Mouse (Mus musculus) adrenal gland, adult 2 months (tissue): ENCODE measurements around the gene Polr2b. TPM values are rescaled to one million over a fixed set of nuclear protein-coding genes. Genes with fewer than 3 reads are reported as not detected.
A peak's percentile ranks its signal among the peaks of the same experiment; 100 is the strongest.

Source experiments
- DNase-seq: peaks from one replicate; pipeline ENCODE4 v3.0.0; 2021
- long read RNA-seq: library from polyadenylated mRNA; stranded (forward); transcript quantifications from one replicate; pipeline ENCODE4 v2.0.0, GENCODE M21; 2021
- polyA plus RNA-seq: library from polyadenylated mRNA; depleted of rRNA; stranded (reverse); fragments of >200 nt; gene quantifications from 2 replicates; pipeline ENCODE4 v1.2.3, GENCODE M21; 2012; rRNA removed
- total RNA-seq, 2 experiments: library from RNA; stranded (reverse); gene quantifications; 2 replicates each; pipeline ENCODE4 v1.2.3; 2021

Gene Polr2b
- total RNA-seq (10 to 100 TPM; 67.5 to 95.1 TPM), polyA plus RNA-seq (20.7 and 37.6 TPM in 2 replicates)
- long read RNA-seq, full-length matches to known transcripts, result 69 of 80 reads
- long read RNA-seq, partial matches to known transcripts, result 5 of 80 reads
- long read RNA-seq, other reads (novel, unspliced or antisense), result 6 of 80 reads

DNA sequence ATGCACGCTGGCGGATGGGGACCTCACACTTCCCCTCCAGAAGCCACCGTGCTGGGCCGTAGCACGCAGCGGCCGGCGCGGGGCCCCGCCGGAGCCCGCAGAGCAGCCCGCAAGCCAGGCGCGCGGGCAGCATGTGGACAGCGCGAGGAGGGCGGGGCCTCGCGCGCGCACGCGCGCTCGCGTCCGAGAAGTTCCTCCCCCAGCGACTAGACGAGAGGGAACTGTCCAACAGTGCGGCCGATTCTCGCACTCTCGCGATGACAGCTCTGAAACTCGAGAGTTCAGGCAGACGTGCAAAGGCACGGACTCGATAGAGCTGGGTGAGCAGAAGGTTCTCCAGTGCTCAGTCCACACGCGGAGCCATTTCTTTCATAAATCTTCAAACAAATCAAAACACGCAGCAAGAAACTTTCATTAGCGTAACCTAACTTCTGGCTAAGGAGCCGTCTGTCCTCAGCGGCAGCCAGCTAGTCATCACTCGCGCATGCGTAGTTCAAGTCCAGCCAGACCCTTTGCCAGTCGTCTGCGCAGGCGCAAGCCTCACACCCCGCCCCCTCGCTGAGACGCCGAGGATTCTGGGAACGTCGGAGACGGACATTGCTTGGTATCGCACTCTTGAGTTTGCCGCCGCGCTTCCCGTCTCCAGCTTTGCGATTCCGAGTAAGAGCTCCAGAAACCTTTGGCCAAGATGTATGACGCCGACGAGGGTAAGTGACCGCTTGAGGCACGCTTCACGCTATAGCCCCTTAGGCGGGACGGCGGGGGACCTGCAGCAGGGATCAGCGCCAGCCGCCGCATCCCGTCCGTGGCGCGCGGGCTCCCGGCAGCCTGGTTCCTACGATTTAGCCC lies at the start of gene Polr2b, which contains the start of gene Noa1:
TSS of gene Polr2b (plus strand) at position 224 of the 849 bp plus-strand sequence.
TSS of gene Noa1 (minus strand) at position 161 of the 849 bp plus-strand sequence.
- DNase-seq, result peak; percentile 99

DNA sequence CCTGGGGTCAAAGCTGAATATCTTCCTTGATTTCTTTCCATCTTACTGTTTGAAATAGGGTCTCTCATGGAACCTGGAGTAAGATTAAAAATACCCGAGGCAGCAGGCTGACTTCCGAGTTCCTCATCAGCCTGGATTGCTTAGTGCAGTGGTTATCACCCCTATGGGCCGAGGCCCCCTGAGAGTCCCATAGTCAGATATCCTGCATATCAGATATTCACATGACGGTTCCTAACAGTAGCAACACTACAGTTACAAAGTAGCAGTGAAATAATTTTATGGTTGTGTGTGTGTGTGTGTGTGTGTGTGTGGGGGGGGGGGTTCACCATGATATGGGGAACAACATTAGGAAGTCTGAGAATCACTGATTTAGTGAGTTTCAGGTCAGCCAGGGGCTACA lies 48.8 kb upstream of the Polr2b start:
- DNase-seq, result no peak

DNA sequence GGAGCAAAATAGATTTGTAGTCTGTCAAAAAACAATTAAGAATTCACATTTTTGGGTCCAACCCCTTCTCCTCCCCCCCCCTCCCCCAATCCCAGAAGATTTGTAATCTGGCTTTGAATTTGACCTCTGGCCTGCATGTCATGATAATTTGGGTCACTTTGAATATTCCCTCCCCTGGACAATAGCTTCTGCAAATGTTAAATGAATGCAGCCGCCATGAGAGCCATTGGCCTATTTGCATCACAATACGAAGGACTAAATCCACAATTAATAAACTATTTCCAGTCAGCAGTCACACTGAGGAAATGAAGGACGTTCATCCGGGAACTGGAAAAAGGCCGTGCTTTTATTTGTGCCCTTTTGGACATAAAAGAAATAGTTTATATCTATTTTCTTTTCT lies 47.8 kb upstream of the Polr2b start:
- no peak for DNase-seq

DNA sequence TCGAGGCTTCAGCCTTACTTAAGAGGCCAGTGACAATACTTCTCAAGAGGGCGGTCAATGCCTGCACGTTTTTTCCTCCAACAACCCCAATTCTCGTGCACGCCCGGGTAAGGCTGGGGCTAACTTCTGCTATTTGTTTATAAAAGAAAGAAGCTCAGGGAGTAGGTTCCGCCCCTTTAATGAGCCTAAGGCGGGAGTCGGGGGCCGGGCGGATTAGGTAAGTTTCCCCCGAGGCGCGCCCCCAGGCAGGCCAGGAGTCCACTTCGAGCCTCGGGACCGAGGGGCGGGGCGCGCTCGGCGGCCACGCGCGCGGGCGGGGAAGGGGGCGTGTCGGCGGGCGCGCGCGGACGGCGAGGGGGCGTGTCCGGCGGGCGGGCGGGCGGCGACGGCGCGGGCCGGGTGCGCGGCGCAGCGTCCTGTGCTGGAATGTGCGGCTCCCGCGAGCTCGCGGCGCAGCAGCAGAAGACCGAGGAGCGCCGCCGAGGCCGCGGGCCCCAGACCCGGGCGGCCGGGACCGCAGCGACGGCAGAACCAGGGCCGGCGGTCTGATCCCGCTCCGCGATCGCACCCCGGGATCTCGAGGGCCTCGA lies 44.8 kb upstream of the Polr2b start, which contains the start of gene Rest:
TSS of gene Rest (plus strand) at position 411 of the 590 bp plus-strand sequence.
- DNase-seq, result peak; percentile 91

DNA sequence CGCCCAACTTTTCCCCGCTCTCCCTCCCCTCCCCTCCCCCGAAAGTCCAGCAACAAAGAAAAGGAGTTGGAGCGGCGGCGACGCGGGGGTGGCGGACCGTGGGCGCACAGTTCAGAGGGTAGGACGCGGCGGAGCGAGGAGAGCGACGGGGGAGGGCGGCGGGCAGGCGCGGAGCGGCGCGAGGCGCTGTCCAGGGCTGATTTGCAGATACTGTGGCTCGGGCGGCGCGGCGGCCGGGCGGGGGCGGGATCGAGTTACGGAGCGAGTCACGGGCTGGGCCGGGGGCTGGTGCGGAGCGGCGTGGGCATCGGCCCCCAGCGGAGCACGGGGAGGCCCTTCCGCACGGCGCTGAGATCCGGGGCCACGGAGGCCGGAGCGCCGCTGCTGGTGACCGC lies 44.3 kb upstream of the Polr2b start:
- DNase-seq, result peak; percentile 88

DNA sequence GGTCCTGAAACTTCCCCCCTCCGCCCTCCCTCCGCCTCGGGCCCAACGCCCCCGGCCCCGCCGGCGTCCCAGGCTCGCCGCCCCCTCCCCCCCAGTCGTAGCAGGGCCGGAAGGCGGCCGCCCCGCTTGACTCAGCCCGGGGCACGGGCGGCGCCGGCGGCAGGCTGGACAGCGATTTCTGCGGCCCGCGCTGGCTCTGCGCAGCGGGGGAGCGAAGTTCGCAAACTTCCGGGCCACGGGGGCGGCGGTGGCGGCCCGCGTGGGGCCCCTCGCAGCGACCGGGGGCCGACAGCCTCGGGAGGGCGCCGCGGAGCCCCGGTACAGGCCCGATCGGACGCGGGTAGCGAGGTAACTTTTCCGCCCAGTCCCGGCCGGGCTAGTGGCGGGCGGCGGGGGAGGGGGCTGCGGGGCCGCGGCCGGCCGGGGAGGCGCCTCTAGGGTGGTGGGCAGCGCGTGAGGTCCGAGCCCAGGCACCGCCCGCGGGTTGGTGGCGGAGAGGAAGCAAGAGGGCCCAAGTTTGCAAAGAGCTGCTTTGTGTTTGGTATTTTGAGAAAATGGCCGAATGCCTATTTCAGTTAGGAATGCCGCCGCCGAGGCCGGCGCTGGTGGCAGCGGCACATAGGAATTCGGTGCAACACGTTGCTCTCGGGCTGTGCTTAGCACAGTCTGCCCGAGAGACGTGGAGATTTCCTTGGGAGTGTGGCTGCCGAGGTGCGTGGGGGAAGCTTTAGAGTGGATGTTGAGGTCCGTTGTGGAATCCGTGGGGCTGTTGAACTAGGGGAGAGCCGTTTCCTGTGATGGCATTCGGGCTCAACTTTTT lies 43.7 kb upstream of the Polr2b start:
- DNase-seq, result peak; percentile 81

DNA sequence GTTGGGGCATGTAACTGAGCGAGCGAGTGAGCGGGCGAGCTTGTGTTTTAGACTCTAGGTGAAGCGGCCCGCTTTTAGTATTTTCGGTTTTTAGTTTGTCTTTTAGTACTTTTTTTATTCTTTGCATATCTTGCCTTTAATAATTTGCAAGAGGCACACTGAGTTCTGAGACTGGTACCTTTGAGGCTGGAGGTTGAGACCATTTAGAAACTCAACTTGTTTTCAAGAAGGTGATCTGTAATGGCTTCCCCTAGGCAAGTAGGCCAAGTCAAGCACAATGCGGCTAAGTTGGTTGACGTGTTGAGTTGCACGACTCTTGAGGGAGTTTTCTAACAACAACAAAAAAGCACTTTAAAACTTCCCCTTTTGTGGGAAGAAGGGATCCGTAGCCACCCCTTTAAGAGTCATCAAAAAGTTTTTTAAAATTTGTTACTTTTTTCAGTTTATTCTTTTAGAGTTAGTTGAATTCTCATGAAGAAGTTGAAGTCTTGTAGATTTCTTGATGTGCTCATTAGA lies 43.0 kb upstream of the Polr2b start:
- DNase-seq, result no peak

DNA sequence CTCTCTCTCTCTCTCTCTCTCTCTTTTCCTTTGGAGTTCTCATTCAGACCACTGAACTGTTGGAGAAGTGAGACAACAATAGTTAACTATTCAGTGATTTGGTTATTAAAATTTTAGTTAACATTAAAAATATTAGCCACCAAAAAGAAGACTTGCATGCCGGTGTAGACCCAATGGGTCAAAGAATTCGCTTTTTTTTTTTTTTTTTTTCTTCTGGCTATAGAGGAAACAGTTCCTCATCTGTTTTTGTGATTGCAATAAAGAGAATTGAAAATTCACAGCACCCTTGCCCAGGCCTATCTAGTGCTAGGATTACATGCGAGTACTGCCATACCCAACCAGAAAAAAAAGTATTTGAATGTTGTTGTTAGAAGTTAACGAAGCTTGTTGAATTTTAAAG lies 42.5 kb upstream of the Polr2b start:
- DNase-seq, result no peak

DNA sequence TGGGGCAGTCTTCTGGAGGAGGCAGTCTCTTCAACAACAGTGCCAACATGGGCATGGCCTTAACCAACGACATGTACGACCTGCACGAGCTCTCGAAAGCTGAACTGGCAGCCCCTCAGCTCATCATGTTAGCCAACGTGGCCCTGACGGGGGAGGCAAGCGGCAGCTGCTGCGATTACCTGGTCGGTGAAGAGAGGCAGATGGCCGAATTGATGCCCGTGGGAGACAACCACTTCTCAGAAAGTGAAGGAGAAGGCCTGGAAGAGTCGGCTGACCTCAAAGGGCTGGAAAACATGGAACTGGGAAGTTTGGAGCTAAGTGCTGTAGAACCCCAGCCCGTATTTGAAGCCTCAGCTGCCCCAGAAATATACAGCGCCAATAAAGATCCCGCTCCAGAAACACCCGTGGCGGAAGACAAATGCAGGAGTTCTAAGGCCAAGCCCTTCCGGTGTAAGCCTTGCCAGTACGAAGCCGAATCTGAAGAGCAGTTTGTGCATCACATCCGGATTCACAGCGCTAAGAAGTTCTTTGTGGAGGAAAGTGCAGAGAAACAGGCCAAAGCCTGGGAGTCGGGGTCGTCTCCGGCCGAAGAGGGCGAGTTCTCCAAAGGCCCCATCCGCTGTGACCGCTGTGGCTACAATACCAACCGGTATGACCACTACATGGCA lies 41.9 kb upstream of the Polr2b start:
- DNase-seq, result no peak

DNA sequence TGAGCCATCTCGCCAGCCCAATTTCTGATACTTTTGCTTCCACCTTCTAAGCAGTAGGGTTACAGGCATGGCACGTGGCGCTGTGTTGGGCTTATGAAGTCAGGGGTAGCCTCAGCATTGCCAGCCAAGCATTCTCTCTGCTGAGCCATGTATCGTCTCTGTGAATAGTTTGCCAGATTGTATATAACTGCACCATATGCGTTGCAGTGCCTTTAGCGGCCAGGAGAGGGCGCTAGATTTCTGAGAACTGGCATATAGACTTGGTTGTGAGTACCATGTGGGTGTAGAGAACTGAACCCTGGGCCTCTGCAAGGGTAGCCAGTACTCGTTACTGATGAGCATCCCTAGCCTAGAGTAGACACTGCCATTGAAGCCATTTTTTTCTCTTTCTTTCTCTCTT lies 40.5 kb upstream of the Polr2b start:
- DNase-seq, result no peak

DNA sequence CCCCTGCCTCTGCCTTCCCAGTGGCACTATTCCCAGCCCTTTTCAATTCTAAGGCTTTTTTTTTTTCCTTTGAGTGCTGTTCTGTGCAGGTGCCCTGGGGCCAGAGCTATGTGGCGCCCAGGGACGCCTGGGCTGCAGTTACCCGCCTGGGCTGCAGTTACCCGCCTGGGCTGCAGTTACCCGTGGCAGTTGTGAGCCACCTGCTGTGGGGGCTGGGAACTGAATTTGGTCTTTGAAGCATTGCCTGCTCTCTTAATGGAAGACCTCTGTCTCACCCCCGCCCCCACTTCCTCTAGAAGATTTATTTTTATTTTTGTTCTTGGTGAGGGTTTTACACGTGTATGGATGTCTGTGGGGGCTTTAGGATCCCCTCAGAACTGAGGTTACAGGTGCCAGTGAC lies 36.8 kb upstream of the Polr2b start:
- no peak for DNase-seq

DNA sequence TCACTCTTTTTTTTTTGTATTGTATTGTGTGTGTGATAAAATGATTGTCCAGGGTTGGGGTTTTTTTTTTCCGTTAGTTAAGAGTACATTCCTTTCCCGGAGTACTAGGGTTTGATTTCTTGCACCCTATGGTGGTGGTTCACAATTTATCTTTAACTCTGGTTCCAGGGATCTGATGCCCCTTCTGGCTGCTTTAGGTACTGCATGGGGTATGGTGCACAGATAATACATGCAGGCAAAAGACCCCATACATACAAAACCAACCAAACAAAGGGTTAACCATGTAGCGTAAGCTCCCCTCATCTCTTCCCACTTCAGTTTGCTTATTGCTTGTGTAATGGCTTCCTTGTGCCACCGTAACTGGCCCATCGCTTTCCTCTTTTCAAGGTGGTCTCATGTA lies 34.0 kb upstream of the Polr2b start:
- no peak for DNase-seq

DNA sequence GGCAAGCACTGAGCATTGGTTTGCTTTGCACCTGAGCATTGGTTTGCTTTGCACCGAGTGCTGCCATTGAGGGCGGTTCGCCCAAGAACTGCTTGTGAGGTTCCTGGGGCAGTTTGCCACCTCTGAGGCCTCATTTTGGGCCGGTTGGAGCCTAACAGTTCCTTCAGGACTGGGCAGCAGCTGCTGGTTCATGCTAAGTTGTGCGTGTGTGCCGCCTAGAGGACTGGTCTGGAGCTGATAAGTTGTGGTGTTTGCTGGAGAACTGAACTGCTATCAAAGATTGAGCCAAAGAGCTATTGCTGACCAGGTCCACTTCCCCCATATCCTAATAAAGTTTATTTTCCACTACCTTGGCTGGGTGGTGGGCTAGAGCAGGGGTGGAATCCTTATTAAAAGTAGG lies 32.7 kb upstream of the Polr2b start:
- no peak for DNase-seq

DNA sequence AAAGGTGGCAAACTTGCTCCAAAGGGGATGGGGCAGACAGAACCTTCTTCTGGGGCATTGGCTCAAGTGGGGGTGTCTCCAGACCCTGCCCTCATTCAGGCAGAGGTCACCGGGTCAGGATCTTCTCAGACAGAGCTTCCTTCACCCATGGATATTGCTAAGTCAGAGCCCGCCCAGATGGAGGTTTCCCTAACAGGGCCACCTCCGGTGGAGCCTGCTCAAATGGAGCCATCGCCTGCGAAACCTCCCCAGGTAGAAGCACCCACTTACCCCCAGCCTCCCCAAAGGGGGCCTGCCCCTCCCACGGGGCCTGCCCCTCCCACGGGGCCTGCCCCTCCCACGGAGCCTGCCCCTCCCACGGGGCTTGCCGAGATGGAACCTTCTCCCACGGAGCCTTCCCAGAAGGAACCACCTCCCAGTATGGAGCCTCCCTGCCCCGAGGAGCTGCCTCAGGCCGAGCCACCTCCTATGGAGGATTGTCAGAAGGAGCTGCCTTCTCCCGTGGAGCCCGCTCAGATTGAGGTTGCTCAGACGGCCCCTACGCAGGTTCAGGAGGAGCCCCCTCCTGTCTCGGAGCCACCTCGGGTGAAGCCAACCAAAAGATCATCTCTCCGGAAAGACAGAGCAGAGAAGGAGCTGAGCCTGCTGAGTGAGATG lies 28.3 kb upstream of the Polr2b start:
- DNase-seq, result no peak

DNA sequence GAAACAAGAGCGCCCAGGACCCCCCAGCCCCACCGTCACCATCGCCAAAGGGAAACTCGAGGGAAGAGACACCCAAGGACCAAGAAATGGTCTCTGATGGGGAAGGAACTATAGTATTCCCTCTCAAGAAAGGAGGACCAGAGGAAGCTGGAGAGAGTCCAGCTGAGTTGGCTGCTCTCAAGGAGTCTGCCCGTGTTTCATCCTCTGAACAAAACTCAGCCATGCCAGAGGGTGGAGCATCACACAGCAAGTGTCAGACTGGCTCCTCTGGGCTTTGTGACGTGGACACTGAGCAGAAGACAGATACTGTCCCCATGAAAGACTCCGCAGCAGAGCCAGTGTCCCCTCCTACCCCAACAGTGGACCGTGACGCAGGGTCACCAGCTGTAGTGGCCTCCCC lies 27.7 kb upstream of the Polr2b start:
- DNase-seq, result no peak

DNA sequence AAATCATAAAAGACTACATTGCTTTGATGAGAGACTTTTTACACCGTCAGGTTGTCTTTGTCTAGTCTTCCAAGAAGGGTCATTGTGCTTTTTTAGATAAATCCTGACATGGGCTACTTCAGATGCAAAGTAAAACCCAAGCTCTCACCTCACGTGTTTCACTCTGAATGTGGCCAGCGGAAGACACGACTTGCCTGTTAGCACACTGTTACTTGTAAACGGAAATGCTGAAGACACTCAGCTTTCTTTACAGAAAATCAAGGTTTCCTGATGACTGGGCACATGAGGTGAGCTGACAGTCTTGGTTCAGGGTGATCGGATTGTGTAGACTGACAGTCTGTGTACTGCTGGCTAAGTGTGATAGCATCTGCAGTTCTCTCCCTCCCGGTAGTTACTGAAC lies 24.3 kb upstream of the Polr2b start:
- DNase-seq, result no peak

DNA sequence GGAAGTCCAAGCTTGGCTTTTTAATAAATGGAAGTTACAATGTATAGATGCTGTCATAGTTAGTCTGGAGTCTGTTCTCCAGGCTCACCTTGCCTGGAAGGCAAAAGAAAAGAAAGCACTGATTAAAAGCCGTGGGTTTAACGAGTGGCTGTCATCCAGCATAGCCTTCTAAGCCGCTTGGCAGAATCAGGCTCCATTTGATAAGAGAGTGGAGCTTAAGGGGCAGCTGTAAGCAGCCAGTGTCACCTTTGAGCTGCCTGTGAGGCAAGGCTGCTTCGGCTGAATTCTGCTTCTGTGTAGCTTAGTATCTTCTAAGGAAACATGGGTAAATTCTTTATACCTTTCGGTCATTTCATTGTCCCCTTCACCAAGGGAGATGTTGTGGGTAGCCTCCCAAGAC lies 23.0 kb upstream of the Polr2b start:
- DNase-seq, result no peak

DNA sequence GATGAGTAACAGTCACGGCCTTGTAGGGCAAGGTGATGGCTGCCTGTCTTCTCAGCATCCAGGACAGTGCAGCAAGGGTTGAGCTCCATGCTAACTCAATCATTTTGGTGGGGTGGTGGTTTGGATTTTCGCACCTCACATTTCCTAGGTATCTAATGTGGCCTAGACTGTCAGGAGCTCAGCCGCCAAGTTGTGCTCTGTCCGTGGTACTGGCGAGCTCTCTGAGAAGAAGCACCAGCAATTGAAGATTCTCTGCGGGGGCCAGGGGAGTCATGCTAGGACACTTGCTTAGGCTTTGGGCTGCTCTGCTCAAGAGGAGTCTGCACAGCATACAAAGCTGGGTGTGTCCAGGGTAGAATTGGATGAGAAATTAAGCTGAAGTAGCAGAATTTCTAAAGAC lies 22.0 kb upstream of the Polr2b start:
- DNase-seq, result no peak

DNA sequence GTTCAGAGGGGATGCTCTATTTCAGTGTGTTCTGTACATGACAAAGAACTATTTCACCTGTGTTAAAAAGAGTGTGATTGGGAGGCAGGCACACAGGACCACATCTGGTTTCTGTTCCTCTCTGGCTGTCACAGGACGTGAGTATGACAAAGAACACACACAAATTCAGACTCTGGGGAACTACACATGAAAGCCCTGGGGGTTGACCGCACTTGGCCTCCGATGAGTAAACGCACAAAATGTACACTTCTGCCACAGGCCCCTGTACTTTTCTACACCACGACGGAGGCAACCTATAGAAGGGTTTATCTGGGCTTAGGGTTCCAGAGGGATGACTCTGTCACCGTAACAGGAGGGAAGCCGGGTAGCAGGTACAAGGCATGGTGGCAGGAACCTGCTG lies 20.3 kb upstream of the Polr2b start:
- no peak for DNase-seq

DNA sequence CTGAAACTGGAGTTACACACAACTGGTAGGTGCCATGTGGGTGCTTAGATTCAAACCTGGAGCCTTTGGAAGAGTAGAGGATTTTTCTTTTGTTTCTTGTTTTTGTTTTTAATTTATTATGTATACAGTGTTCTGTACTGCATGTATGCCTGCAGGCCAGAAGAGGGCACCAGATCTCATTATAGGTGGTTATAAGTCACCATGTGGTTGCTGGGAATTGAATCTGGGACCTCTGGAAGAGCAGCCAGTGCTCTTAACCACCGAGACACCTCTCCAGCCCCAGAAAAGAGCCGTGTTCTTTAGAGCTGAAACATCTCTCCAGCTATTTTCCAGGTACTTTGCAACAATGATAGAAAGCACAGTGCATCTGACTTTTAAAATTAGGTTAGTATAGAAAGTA lies 19.3 kb upstream of the Polr2b start:
- no peak for DNase-seq
